8 mouse cellular contexts compared by ENCODE assay signal in the genomic region with DNA sequence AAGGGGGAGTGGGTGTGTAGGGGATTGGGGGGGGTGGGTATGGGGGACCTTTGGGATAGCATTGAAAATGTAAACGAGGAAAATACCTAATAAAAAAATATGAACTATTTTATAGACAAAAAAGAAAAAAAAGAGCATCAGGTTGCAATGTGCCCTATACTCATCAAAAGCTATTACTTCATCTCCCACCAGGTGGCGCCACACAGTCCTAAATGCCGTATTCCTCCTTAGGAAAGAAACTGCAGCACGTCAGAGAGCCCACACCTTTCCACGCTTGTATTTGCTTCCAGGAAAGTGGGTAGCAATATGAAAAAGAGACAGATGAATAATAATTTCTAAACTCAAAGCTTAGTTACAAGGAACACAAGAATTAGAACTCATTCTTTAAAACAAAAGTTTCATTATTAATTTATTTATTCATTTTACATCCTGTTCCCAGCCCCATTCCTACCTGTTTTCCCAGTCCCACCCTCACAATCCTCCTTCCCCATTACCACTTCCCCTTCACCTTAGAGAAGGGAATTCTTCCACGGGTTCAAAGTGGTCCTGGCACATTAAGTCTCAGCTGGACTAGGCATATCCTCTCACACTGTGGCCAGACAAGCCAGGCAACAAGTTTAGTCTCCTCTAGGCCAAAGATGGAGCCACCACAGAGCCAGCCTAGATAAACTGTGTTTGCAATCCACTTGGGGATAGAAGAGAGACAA.
DNase-seq lines count a peak whose midpoint lies in the region; ATAC-seq and TF ChIP-seq lines count a peak whose summit lies in the region.

No protein-coding gene starts in this region.

- H3K9ac ChIP-seq in lung, embryonic 14.5 days, result no peak overlapping the region

- peak; percentile 62 to 71; a peak in 3 of 4 replicates for ATAC-seq in hematopoietic stem cell, adult 5-6 weeks (replicated peaks in 1 of 2; ENCODE audit: insufficient read depth in 1 of 2, low FRiP score in 2 of 2, low TSS enrichment in 1 of 2, low read depth in 1 of 2, poor library complexity in 2 of 2, severe bottlenecking in 2 of 2)
- 0 out of 2 replicates have a peak, but pooled peaks have one; percentile 56 for ATAC-seq in lung, embryonic 14.5 days (ENCODE audit: insufficient read depth)

- DNase-seq in 416B (ENCODE audit: low read depth) (peak; percentile 54), R1 (ENCODE audit: low read depth, low spot score) (peak; percentile 65)
- DNase-seq in cerebellum, postnatal 25 days, result peak; percentile 72 to 89
- peak; percentile 72 for DNase-seq in layer of hippocampus, adult 11-12 months (ENCODE audit: low spot score)
- peak; percentile 76 for DNase-seq in lung, embryonic 14.5 days
- DNase-seq in right cerebral cortex, postnatal 10 days (ENCODE audit: low spot score in 2 of 2), result peak; percentile 72 to 81
- DNase-seq in gastrocnemius, postnatal 36 days, result no peak

- intact Hi-C loops in gastrocnemius, postnatal 36 days (cut with DNase I), result no loop called here

- TF ChIP-seq CTCF in lung, embryonic 14.5 days (IDR thresholded peaks at IDR 0.05; ENCODE audit: low read depth), result peak; percentile 66

- 13% methylated on average over 6 of the region's 6 CpGs for WGBS in lung, embryonic 14.5 days

- no peaks in the 10 kb centered on the region for H3K4me1 ChIP-seq in lung, embryonic 14.5 days (ENCODE audit: insufficient read depth)

- H3K27me3 ChIP-seq in lung, embryonic 14.5 days (ENCODE audit: insufficient read depth, low read length), result no peaks in the 10 kb centered on the region

- H3K4me3 ChIP-seq in lung, embryonic 14.5 days (ENCODE audit: low read depth, low read length), result no peak overlapping the region

- no peak overlapping the region for H3K27ac ChIP-seq in lung, embryonic 14.5 days (ENCODE audit: low read depth)

- no peak overlapping the region for H3K4me2 ChIP-seq in lung, embryonic 14.5 days

- no peaks in the 10 kb centered on the region for H3K36me3 ChIP-seq in lung, embryonic 14.5 days (ENCODE audit: insufficient read depth)

- no peaks in the 10 kb centered on the region for H3K9me3 ChIP-seq in lung, embryonic 14.5 days (ENCODE audit: low read depth, low read length)

Comparison
In these comparisons a context has a peak if more than half of its experiments do, and no peak if none do; other contexts are left out.
1. DNase-seq: peak in 416B (single experiment), R1 (single experiment), cerebellum, postnatal 25 days (2 of 2), layer of hippocampus, adult 11-12 months (single experiment), lung, embryonic 14.5 days (single experiment) and right cerebral cortex, postnatal 10 days (2 of 2); none in gastrocnemius, postnatal 36 days (0 of 2).